Comparison of ENCODE assay signal across 21 mouse cellular contexts in genomic region chr1:30819414-30819813, GRCm38 (mm10). TPM values are rescaled to one million over a fixed set of nuclear protein-coding genes. Genes with fewer than 3 reads are reported as not detected.
DNase-seq lines count a peak whose midpoint lies in the region; ATAC-seq lines count a peak whose summit lies in the region.
"Had no signal": no experiment of that assay in that cellular context is flagged by ENCODE, and none has a peak within 500 bp of the region (broad histone marks: within the 10 kb centered on the region; RNA-seq: fewer than 3 reads in every experiment).

No protein-coding gene starts in this region.

- no peak for DNase-seq in frontal cortex, postnatal 10 days (ENCODE audit: low spot score in 2 of 2)
- peak; percentile 57 for DNase-seq in midbrain, embryonic 11.5 days (ENCODE audit: low spot score, missing footprints)
- DNase-seq: adrenal gland, adult 2 months; adrenal gland, postnatal 10 days; adrenal gland, postnatal 25 days; cerebellum, adult 11 months; cerebellum, adult 18-20 months; cerebellum, adult 8-10 months; cerebellum, adult 9-11 months; cerebellum, postnatal 14 days; cerebellum, postnatal 36 days; embryo, embryonic 11 days had no signal

- H3K27me3 ChIP-seq in midbrain, embryonic 11.5 days (ENCODE audit: control insufficient read depth, insufficient read depth, low read length): no peaks in the 10 kb centered on the region
- H3K27me3 ChIP-seq in midbrain, embryonic 13.5 days: no peaks in the 10 kb centered on the region
- H3K27me3 ChIP-seq: embryonic facial prominence, embryonic 12.5 days; embryonic facial prominence, embryonic 15.5 days; forebrain, embryonic 12.5 days had no signal

- no peak overlapping the region for H3K9ac ChIP-seq in midbrain, embryonic 11.5 days (ENCODE audit: low read length)
- no peak overlapping the region for H3K9ac ChIP-seq in midbrain, embryonic 13.5 days (replicated peaks)
- H3K9ac ChIP-seq: embryonic facial prominence, embryonic 12.5 days; embryonic facial prominence, embryonic 15.5 days; forebrain, embryonic 12.5 days had no signal

- H3K9me3 ChIP-seq in midbrain, embryonic 11.5 days (ENCODE audit: control insufficient read depth, low read length): no peaks in the 10 kb centered on the region
- H3K9me3 ChIP-seq in midbrain, embryonic 13.5 days: no peaks in the 10 kb centered on the region
- H3K9me3 ChIP-seq: embryonic facial prominence, embryonic 12.5 days; embryonic facial prominence, embryonic 15.5 days; forebrain, embryonic 10.5 days; forebrain, embryonic 12.5 days had no signal

- peak; percentile 93 for ATAC-seq in frontal cortex, adult (ENCODE audit: low TSS enrichment)
- no peak for ATAC-seq in midbrain, embryonic 11.5 days (ENCODE audit: low FRiP score)
- no peak for ATAC-seq in midbrain, embryonic 13.5 days
- ATAC-seq: forebrain, embryonic 14.5 days; forebrain, embryonic 16.5 days had no signal

- 90% methylated on average over 6 of the region's 6 CpGs for WGBS in midbrain, embryonic 11.5 days
- WGBS in midbrain, embryonic 13.5 days: 84% methylated on average over 6 of the region's 6 CpGs

- H3K4me1 ChIP-seq in midbrain, embryonic 11.5 days (ENCODE audit: control insufficient read depth, insufficient read depth, low read length): no peaks in the 10 kb centered on the region
- H3K4me1 ChIP-seq in midbrain, embryonic 13.5 days (replicated peaks): no peaks in the 10 kb centered on the region
- H3K4me1 ChIP-seq: embryonic facial prominence, embryonic 12.5 days; embryonic facial prominence, embryonic 15.5 days; forebrain, embryonic 10.5 days; forebrain, embryonic 12.5 days had no signal

- no peak overlapping the region for H3K4me2 ChIP-seq in midbrain, embryonic 11.5 days
- no peak overlapping the region for H3K4me2 ChIP-seq in midbrain, embryonic 13.5 days (replicated peaks)
- H3K4me2 ChIP-seq: embryonic facial prominence, embryonic 12.5 days; embryonic facial prominence, embryonic 15.5 days; forebrain, embryonic 12.5 days had no signal

- peaks cover 5% of the 10 kb centered on the region; the same call in 1 of the 2 replicates for H3K36me3 ChIP-seq in midbrain, embryonic 11.5 days (ENCODE audit: control insufficient read depth, insufficient read depth, low read length)
- peaks cover 40% of the 10 kb centered on the region for H3K36me3 ChIP-seq in midbrain, embryonic 13.5 days

- no peak overlapping the region for H3K27ac ChIP-seq in midbrain, embryonic 11.5 days (ENCODE audit: low read depth, low read length)
- H3K27ac ChIP-seq in midbrain, embryonic 13.5 days: no peak overlapping the region
- H3K27ac ChIP-seq: embryonic facial prominence, embryonic 12.5 days; embryonic facial prominence, embryonic 15.5 days; forebrain, embryonic 10.5 days; forebrain, embryonic 12.5 days had no signal

- no peak overlapping the region for H3K4me3 ChIP-seq in midbrain, embryonic 11.5 days (ENCODE audit: low read depth, low read length)
- H3K4me3 ChIP-seq in midbrain, embryonic 13.5 days (replicated peaks): no peak overlapping the region
- H3K4me3 ChIP-seq: embryonic facial prominence, embryonic 12.5 days; embryonic facial prominence, embryonic 15.5 days; erythroblast, embryonic 14.5 days; forebrain, embryonic 10.5 days; forebrain, embryonic 12.5 days had no signal

RNA-seq across cellular contexts. Expression of gene Phf3, which starts 54.3 kb away (rescaled TPM):
- 37.8 and 44.0 TPM in 2 replicates for polyA plus RNA-seq in midbrain, embryonic 11.5 days (2014; fragmentation: Nextera tagmentation; extraction: Ambion mirVana)
- polyA plus RNA-seq in midbrain, embryonic 13.5 days (2015; fragmentation: Nextera tagmentation; extraction: Ambion mirVana): 38.4 and 54.3 TPM in 2 replicates
